ENCODE assay signal across 22 mouse cellular contexts in genomic region chr5:106461431-106461830, GRCm38 (mm10). TPM values are rescaled to one million over a fixed set of nuclear protein-coding genes. Genes with fewer than 3 reads are reported as not detected.
DNase-seq lines count a peak whose midpoint lies in the region; ATAC-seq lines count a peak whose summit lies in the region.
"Had no signal": no experiment of that assay in that cellular context is flagged by ENCODE, and none has a peak within 500 bp of the region (broad histone marks: within the 10 kb centered on the region; RNA-seq: fewer than 3 reads in every experiment).

No protein-coding gene starts in this region.

- peak; percentile 41 for DNase-seq in cerebellum, adult 9-10 months
- DNase-seq in cerebellum, adult 18-20 months = no peak
- peak; percentile 5 for DNase-seq in embryonic facial prominence, embryonic 11.5 days (ENCODE audit: low spot score)
- no peak for DNase-seq in embryonic facial prominence, embryonic 10.5 days (ENCODE audit: low spot score)
- DNase-seq in heart, adult 11 months = peak; percentile 4
- no peak for DNase-seq in heart, embryonic 10.5 days (ENCODE audit: low spot score)
- DNase-seq in neural tube, embryonic 10.5 days (ENCODE audit: extremely low spot score, low spot score) = peak; percentile 16
- DNase-seq: adrenal gland, adult 8-10 months; gastrocnemius, postnatal 10 days; gastrocnemius, postnatal 36 days had no signal

- WGBS in embryonic facial prominence, embryonic 11.5 days = 5% methylated on average over 3 of the region's 3 CpGs
- 9% methylated on average over 3 of the region's 3 CpGs for WGBS in embryonic facial prominence, embryonic 10.5 days
- 7% methylated on average over 3 of the region's 3 CpGs for WGBS in heart, embryonic 10.5 days
- 2% methylated on average over 3 of the region's 3 CpGs for WGBS in neural tube, embryonic 15.5 days

- H3K36me3 ChIP-seq in embryonic facial prominence, embryonic 11.5 days (replicated peaks; ENCODE audit: control insufficient read depth, insufficient read depth, low read depth, low read length) = no peaks in the 10 kb centered on the region
- no peaks in the 10 kb centered on the region for H3K36me3 ChIP-seq in embryonic facial prominence, embryonic 10.5 days (replicated peaks)
- H3K36me3 ChIP-seq in heart, embryonic 10.5 days = no peaks in the 10 kb centered on the region
- H3K36me3 ChIP-seq in neural tube, embryonic 15.5 days = no peaks in the 10 kb centered on the region
- H3K36me3 ChIP-seq: embryonic facial prominence, embryonic 13.5 days; forebrain, embryonic 15.5 days; heart, embryonic 12.5 days; heart, embryonic 15.5 days; hindbrain, embryonic 10.5 days had no signal

- H3K4me1 ChIP-seq in embryonic facial prominence, embryonic 11.5 days (ENCODE audit: control insufficient read depth, insufficient read depth, low read length) = peaks cover 7% of the 10 kb centered on the region; the same call in 1 of the 2 replicates
- H3K4me1 ChIP-seq in embryonic facial prominence, embryonic 10.5 days = peaks cover 37% of the 10 kb centered on the region
- H3K4me1 ChIP-seq in heart, embryonic 10.5 days = peaks cover 44% of the 10 kb centered on the region
- H3K4me1 ChIP-seq in neural tube, embryonic 15.5 days = peaks cover 20% of the 10 kb centered on the region

- no peaks in the 10 kb centered on the region for H3K9me3 ChIP-seq in embryonic facial prominence, embryonic 11.5 days (replicated peaks; ENCODE audit: control insufficient read depth, low read length)
- H3K9me3 ChIP-seq in embryonic facial prominence, embryonic 10.5 days = no peaks in the 10 kb centered on the region
- no peaks in the 10 kb centered on the region for H3K9me3 ChIP-seq in heart, embryonic 10.5 days
- no peaks in the 10 kb centered on the region for H3K9me3 ChIP-seq in neural tube, embryonic 15.5 days (replicated peaks)
- H3K9me3 ChIP-seq: embryonic facial prominence, embryonic 13.5 days; forebrain, embryonic 15.5 days; heart, embryonic 12.5 days; heart, embryonic 15.5 days; hindbrain, embryonic 10.5 days had no signal

- ATAC-seq in embryonic facial prominence, embryonic 11.5 days (replicated peaks; ENCODE audit: insufficient number of reproducible peaks, low FRiP score, low TSS enrichment, low read depth) = no peak
- no peak for ATAC-seq in neural tube, embryonic 15.5 days (ENCODE audit: low FRiP score)
- ATAC-seq: forebrain, embryonic 15.5 days; intestine, postnatal 0 days had no signal

- H3K9ac ChIP-seq in embryonic facial prominence, embryonic 11.5 days (replicated peaks; ENCODE audit: low read length) = no peak overlapping the region
- no peak overlapping the region for H3K9ac ChIP-seq in neural tube, embryonic 15.5 days (replicated peaks)
- H3K9ac ChIP-seq: embryonic facial prominence, embryonic 13.5 days; forebrain, embryonic 15.5 days; heart, embryonic 12.5 days; heart, embryonic 15.5 days; hindbrain, embryonic 14.5 days had no signal

- H3K27me3 ChIP-seq in embryonic facial prominence, embryonic 11.5 days (ENCODE audit: control insufficient read depth, insufficient read depth, low read length) = peaks cover 75% of the 10 kb centered on the region
- peaks cover 100% of the 10 kb centered on the region for H3K27me3 ChIP-seq in embryonic facial prominence, embryonic 10.5 days (replicated peaks; ENCODE audit: low read depth, poor library complexity, severe bottlenecking)
- H3K27me3 ChIP-seq in heart, embryonic 10.5 days (ENCODE audit: insufficient read depth, poor library complexity, severe bottlenecking) = peaks cover 99% of the 10 kb centered on the region
- H3K27me3 ChIP-seq in neural tube, embryonic 15.5 days (replicated peaks) = peaks cover 89% of the 10 kb centered on the region

- no peak overlapping the region for H3K4me3 ChIP-seq in embryonic facial prominence, embryonic 11.5 days (ENCODE audit: low read depth, low read length)
- no peak overlapping the region for H3K4me3 ChIP-seq in embryonic facial prominence, embryonic 10.5 days
- H3K4me3 ChIP-seq in heart, embryonic 10.5 days = no peak overlapping the region
- no peak overlapping the region for H3K4me3 ChIP-seq in neural tube, embryonic 15.5 days (replicated peaks)
- H3K4me3 ChIP-seq: embryonic facial prominence, embryonic 13.5 days; erythroblast, embryonic 14.5 days; forebrain, embryonic 15.5 days; heart, embryonic 12.5 days; heart, embryonic 15.5 days; hindbrain, embryonic 10.5 days had no signal

- no peak overlapping the region for H3K4me2 ChIP-seq in embryonic facial prominence, embryonic 11.5 days (ENCODE audit: low read depth, low read length)
- no peak overlapping the region for H3K4me2 ChIP-seq in neural tube, embryonic 15.5 days
- H3K4me2 ChIP-seq: embryonic facial prominence, embryonic 13.5 days; forebrain, embryonic 15.5 days; heart, embryonic 12.5 days; heart, embryonic 15.5 days; hindbrain, embryonic 14.5 days had no signal

- H3K27ac ChIP-seq in embryonic facial prominence, embryonic 11.5 days (replicated peaks; ENCODE audit: low read depth, low read length) = no peak overlapping the region
- H3K27ac ChIP-seq in embryonic facial prominence, embryonic 10.5 days (replicated peaks) = no peak overlapping the region
- H3K27ac ChIP-seq in heart, embryonic 10.5 days = no peak overlapping the region
- H3K27ac ChIP-seq in neural tube, embryonic 15.5 days (replicated peaks) = no peak overlapping the region
- H3K27ac ChIP-seq: embryonic facial prominence, embryonic 13.5 days; forebrain, embryonic 15.5 days; heart, embryonic 15.5 days; hindbrain, embryonic 10.5 days; hindbrain, embryonic 14.5 days had no signal

RNA-seq across cellular contexts. Expression of gene Barhl2, which starts 3.5 kb away (rescaled TPM):
- polyA plus RNA-seq in embryonic facial prominence, embryonic 11.5 days (2014; fragmentation: Nextera tagmentation; extraction: Ambion mirVana) = 0.08 TPM in 2 replicates
- polyA plus RNA-seq in embryonic facial prominence, embryonic 10.5 days (2016; fragmentation: Nextera tagmentation; extraction: Ambion mirVana) = 0.13 and 0.14 TPM in 2 replicates
- polyA plus RNA-seq in heart, embryonic 10.5 days (2016; fragmentation: Nextera tagmentation; extraction: Ambion mirVana) = not detected in 2 replicates
- polyA plus RNA-seq in neural tube, embryonic 15.5 days (2015; fragmentation: Nextera tagmentation; extraction: Ambion mirVana) = 1.5 and 1.8 TPM in 2 replicates
- polyA plus RNA-seq: activated CD4-positive, CD25-positive, alpha-beta regulatory T cell, adult 4 months; embryonic facial prominence, embryonic 13.5 days; erythroblast, embryonic 14.5 days; heart, embryonic 12.5 days; heart, embryonic 15.5 days; intestine, embryonic 14.5 days; intestine, postnatal 0 days; kidney, adult 2 months had no signal

Comparison
In these comparisons a context has a peak if more than half of its experiments do, and no peak if none do; other contexts are left out.
1. DNase-seq: peak in cerebellum, adult 9-10 months (single experiment), embryonic facial prominence, embryonic 11.5 days (single experiment), heart, adult 11 months (single experiment) and neural tube, embryonic 10.5 days (single experiment); none in cerebellum, adult 18-20 months (0 of 2), embryonic facial prominence, embryonic 10.5 days (single experiment) and heart, embryonic 10.5 days (single experiment).